Mouse (Mus musculus) left cerebral cortex, postnatal 36 days (tissue): ENCODE results near the gene Olfr324. TPM values are rescaled to one million over a fixed set of nuclear protein-coding genes. Genes with fewer than 3 reads are reported as not detected.
A peak's percentile ranks its signal among the peaks of the same experiment; 100 is the strongest.

Experiments
- DNase-seq, 2 experiments: peaks; one replicate each; pipeline ENCODE4 v3.0.0; 2021 to 2022; ENCODE audit warnings: low spot score in 2 of 2, mixed read lengths in 1 of 2
- intact Hi-C: fragments of 180-260 bp; cut with DNase I; formaldehyde crosslinking; loops from one replicate; pipeline ENCODE4 v1.15.1; 2025
- total RNA-seq, 2 experiments: library from RNA; stranded (reverse); gene quantifications; 2 replicates each; pipeline ENCODE4 v1.2.3; 2021

The Olfr324 gene
- total RNA-seq, result not detected

GRCm38 (mm10) chr11:58594814-58595213 is at the start of gene Olfr324:
TSS of gene Olfr324 (plus strand) at chr11:58595114.
- intact Hi-C loops, result no loop called here
- no peak for DNase-seq

- DNase-seq, result no peak
These were observed 48.6 kb upstream of the Olfr324 start, which contains the start of gene Olfr329-ps for GRCm38 (mm10) chr11:58546322-58546721. TSS of gene Olfr329-ps (minus strand) at chr11:58546422.

GRCm38 (mm10) chr11:58555536-58555935 is 39.4 kb upstream of the Olfr324 start, which contains the start of gene Olfr328:
TSS of gene Olfr328 (minus strand) at chr11:58555636.
- intact Hi-C loops, result no loop called here
- DNase-seq, result no peak

More at GRCm38 (mm10) chr11:58546322-58546721, 48.6 kb upstream of the Olfr324 start, which contains the start of gene Olfr329-ps:
- intact Hi-C loops, result no loop called here

GRCm38 (mm10) chr11:58570405-58570804 is 24.5 kb upstream of the Olfr324 start, which contains the start of gene Olfr224:
TSS of gene Olfr224 (minus strand) at chr11:58570553.
- intact Hi-C loops, result no loop called here
- no peak for DNase-seq

GRCm38 (mm10) chr11:58577430-58577829 is 17.5 kb upstream of the Olfr324 start, which contains the start of gene Olfr325:
TSS of gene Olfr325 (plus strand) at chr11:58577730.
- intact Hi-C loops, result no loop called here
- no peak for DNase-seq

- no peak for DNase-seq
- intact Hi-C loops, result no loop called here
These were observed 16.3 kb upstream of the Olfr324 start for GRCm38 (mm10) chr11:58578636-58579035.

GRCm38 (mm10) chr11:58587898-58588348 is 7.0 kb upstream of the Olfr324 start:
- intact Hi-C loops, result loop anchor here (5.0 kb wide), 1 partner anchor 186 kb away; no protein-coding TSS in a partner anchor
- DNase-seq, result peak; percentile 10 to 15

GRCm38 (mm10) chr11:58588620-58589250 is 6.2 kb upstream of the Olfr324 start:
- DNase-seq, result no peak
- intact Hi-C loops, result loop anchor here (5.0 kb wide), 1 partner anchor 186 kb away; no protein-coding TSS in a partner anchor

GRCm38 (mm10) chr11:58597837-58598236 is 2.9 kb downstream of the Olfr324 start:
- no peak for DNase-seq
- intact Hi-C loops, result no loop called here

- intact Hi-C loops, result no loop called here
- no peak for DNase-seq
These were observed 7.1 kb downstream of the Olfr324 start for GRCm38 (mm10) chr11:58602062-58602461.

GRCm38 (mm10) chr11:58602800-58603560 is 8.1 kb downstream of the Olfr324 start:
- intact Hi-C loops, result no loop called here
- no peak for DNase-seq

GRCm38 (mm10) chr11:58604688-58605087 is 9.8 kb downstream of the Olfr324 start:
- DNase-seq, result no peak
- intact Hi-C loops, result no loop called here

GRCm38 (mm10) chr11:58605228-58605627 is 10.3 kb downstream of the Olfr324 start:
- DNase-seq, result no peak
- intact Hi-C loops, result no loop called here

GRCm38 (mm10) chr11:58606177-58606919 is 11.4 kb downstream of the Olfr324 start:
- no peak for DNase-seq
- intact Hi-C loops, result no loop called here

- no peak for DNase-seq
- intact Hi-C loops, result no loop called here
These were observed 12.1 kb downstream of the Olfr324 start for GRCm38 (mm10) chr11:58607030-58607429.

GRCm38 (mm10) chr11:58613359-58613758 is 18.4 kb downstream of the Olfr324 start:
- no peak for DNase-seq
- intact Hi-C loops, result no loop called here

GRCm38 (mm10) chr11:58614526-58614925 is 19.6 kb downstream of the Olfr324 start:
- intact Hi-C loops, result no loop called here

GRCm38 (mm10) chr11:58615975-58616374 is 21.1 kb downstream of the Olfr324 start, which contains the start of gene 2210407C18Rik:
TSS of gene 2210407C18Rik (minus strand) at chr11:58616075.
- intact Hi-C loops, result no loop called here
- DNase-seq, result no peak

More at GRCm38 (mm10) chr11:58614526-58614925, 19.6 kb downstream of the Olfr324 start:
- DNase-seq, result no peak

GRCm38 (mm10) chr11:58618369-58618768 is 23.5 kb downstream of the Olfr324 start:
- intact Hi-C loops, result no loop called here
- no peak for DNase-seq

GRCm38 (mm10) chr11:58618793-58619192 is 23.9 kb downstream of the Olfr324 start:
- intact Hi-C loops, result no loop called here
- DNase-seq, result no peak
